Mouse (Mus musculus): Measurements from ENCODE around the gene Gtdc1.

Gene Gtdc1

DNA sequence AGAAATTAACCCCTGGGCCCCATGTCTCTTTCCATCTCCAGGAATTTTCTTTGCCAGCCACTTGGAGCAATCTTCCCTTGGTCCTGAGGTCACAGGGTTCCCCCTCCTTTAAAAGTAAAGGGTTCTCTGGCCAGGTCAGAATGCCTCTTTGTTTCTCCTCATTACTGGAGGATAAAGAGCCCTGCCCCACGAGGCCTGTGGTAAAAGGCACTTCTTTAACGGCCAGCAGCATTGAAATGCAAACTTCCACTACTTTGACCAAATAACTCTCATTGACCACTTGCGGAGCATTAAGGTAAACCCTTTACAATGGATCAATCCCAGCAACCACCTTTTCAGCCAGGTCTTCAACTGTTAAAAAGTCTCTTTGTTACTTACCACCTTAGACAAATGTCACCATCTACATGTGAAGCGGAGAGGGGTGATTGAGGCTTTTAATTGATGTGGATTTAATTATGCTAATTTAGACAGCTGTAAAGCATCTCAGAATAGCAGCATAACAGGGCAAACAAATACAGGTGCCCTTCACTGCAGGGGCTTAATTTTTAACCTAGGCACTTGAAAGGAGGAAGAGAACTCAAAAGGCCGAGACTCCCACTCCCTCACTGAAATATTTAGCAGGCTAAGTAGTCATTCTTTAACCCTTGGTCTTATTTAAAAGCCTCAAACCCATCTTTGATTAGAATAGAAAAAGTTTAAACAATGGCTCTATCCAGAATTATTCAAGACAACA is 402.1 kb downstream of the Gtdc1 start:
- DNase-seq (ENCODE audit: low spot score) = no peak

GRCm38 (mm10) chr2:44519236-44519635 is 408.2 kb downstream of the Gtdc1 start:
- DNase-seq (ENCODE audit: low spot score) = no peak

DNA sequence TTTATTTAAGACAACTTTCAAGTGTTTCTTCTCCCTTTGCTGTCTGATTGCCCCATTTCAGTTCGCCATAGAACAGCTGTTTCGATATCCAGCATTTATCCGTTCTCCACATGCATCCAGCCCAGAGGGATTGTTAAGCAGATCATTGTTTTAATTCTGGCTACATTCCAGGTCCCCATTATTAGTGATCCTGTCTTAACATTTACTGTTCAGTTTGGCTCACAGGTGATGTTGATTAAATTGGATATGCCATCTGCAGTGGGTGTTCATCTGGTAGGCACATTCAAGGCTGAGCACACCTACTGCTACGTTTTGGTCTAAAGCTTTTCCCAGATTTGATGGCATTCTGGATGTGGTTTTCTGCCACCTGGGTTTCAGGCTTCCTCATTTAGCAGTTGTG is 409.4 kb downstream of the Gtdc1 start:
- DNase-seq (ENCODE audit: low spot score) = no peak
